13 mouse cellular contexts compared by ENCODE assay signal in the genomic region with DNA sequence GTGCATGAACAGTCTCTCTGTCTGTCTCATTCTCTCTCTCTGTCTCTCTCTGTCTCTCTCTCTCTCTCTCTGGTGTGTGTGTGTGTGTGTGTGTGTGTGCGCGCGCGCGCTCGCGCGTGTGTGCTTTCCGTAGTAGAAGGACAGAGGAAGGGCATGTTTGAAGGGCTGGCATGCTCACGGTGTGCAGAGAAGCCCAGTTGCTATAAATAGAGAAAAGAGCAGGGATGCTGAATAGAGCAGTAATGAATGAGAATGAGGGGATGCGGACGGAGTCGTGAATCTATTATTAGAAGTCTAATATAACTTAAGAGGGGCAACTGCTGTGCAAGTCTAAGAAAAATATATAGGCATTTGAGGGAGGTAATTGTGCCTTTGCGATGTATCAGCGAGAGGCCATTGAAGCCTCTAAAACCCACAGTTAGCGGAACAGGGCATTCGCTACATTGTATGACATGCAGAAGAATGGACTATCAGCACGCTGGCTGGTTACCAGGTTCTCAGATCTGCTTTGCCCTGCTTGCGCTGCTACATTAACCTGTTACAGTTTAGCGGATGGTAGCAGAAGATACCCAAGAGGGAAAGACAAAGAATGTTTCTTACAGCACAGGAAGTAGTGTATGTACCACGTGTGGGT. TPM values are rescaled to one million over a fixed set of nuclear protein-coding genes. Genes with fewer than 3 reads are reported as not detected.
DNase-seq lines count a peak whose midpoint lies in the region; ATAC-seq and TF ChIP-seq lines count a peak whose summit lies in the region.
"Had no signal": no experiment of that assay in that cellular context is flagged by ENCODE, and none has a peak within 500 bp of the region (broad histone marks: within the 10 kb centered on the region; RNA-seq: fewer than 3 reads in every experiment).

No protein-coding gene starts in this region.

- ATAC-seq in hindbrain, embryonic 15.5 days (ENCODE audit: low FRiP score, low read depth) = peak; percentile 50; the same call in 1 of the 2 replicates

- peak overlapping the region; percentile 80 for H3K27ac ChIP-seq in layer of hippocampus, adult 2 months
- H3K27ac ChIP-seq in hindbrain, embryonic 15.5 days (replicated peaks) = peak overlapping the region; percentile 61
- H3K27ac ChIP-seq: kidney, postnatal 0 days; macrophage had no signal

- H3K4me3 ChIP-seq in layer of hippocampus, adult 2 months = no peak overlapping the region
- no peak overlapping the region for H3K4me3 ChIP-seq in hindbrain, embryonic 15.5 days

- H3K36me3 ChIP-seq in hindbrain, embryonic 15.5 days = no peaks in the 10 kb centered on the region
- H3K36me3 ChIP-seq: G1E had no signal

- H3K4me1 ChIP-seq in hindbrain, embryonic 15.5 days (replicated peaks) = peaks cover 24% of the 10 kb centered on the region

- H3K27me3 ChIP-seq in hindbrain, embryonic 15.5 days = no peaks in the 10 kb centered on the region

- no peak for TF ChIP-seq CTCF in layer of hippocampus, adult 2 months (conservative IDR thresholded peaks at IDR 0.05)

- H3K9me3 ChIP-seq in hindbrain, embryonic 15.5 days = no peaks in the 10 kb centered on the region
- H3K9me3 ChIP-seq: G1E had no signal

- 0 out of 2 replicates have a peak overlapping the region, but pooled peaks have one; percentile 11 for H3K4me2 ChIP-seq in hindbrain, embryonic 15.5 days

- 51% methylated on average over 21 of the region's 21 CpGs for WGBS in hindbrain, embryonic 15.5 days

- no peak overlapping the region for H3K9ac ChIP-seq in hindbrain, embryonic 15.5 days

- peak; percentile 39 to 48 for DNase-seq in cerebellum, postnatal 25 days
- no peak for DNase-seq in cerebellum, adult 9-11 months
- DNase-seq in layer of hippocampus, adult 2 months (ENCODE audit: low spot score in 2 of 2) = no peak
- DNase-seq in layer of hippocampus, adult 9-10 months (ENCODE audit: low spot score) = no peak
- DNase-seq in testis, postnatal 10 days (ENCODE audit: low spot score) = peak; percentile 70
- no peak for DNase-seq in MN1 (ENCODE audit: low spot score)
- no peak for DNase-seq in adrenal gland, adult 2 months
- DNase-seq: B cell, adult 2 months; liver had no signal

RNA-seq across cellular contexts. Expression of gene Wdr19, which starts 18.2 kb away (rescaled TPM):
- total RNA-seq in layer of hippocampus, adult 2 months (2021) = 10 to 100 TPM; 22.9 to 23.7 TPM
- 11.8 and 13.3 TPM in 2 replicates for polyA plus RNA-seq in hindbrain, embryonic 15.5 days (2015; fragmentation: Nextera tagmentation; extraction: Ambion mirVana)
- total RNA-seq in adrenal gland, adult 2 months (2021) = 1 to 10 TPM; 6.0 to 9.5 TPM
- 1.6 and 2.3 TPM in 2 replicates for polyA plus RNA-seq in adrenal gland, adult 2 months (2012; rRNA removed)

Comparison
In these comparisons a context has a peak if more than half of its experiments do, and no peak if none do; other contexts are left out.
1. DNase-seq: peak in cerebellum, postnatal 25 days (2 of 2) and testis, postnatal 10 days (single experiment); none in cerebellum, adult 9-11 months (single experiment), layer of hippocampus, adult 2 months (0 of 2), layer of hippocampus, adult 9-10 months (single experiment), MN1 (single experiment) and adrenal gland, adult 2 months (single experiment).